Mouse (Mus musculus) G1E-ER4 (cell line): ENCODE data around the gene Dnajc12. TPM values are rescaled to one million over a fixed set of nuclear protein-coding genes. Genes with fewer than 3 reads are reported as not detected.

ENCODE experiments used
- GATA1 ChIP-seq: IDR thresholded peaks from one replicate; pipeline ENCODE4 v1.8.0; 2012; ENCODE audit warnings: low read length, inconsistent platforms
- polyA plus RNA-seq: library from polyadenylated mRNA; stranded (reverse); fragments of >175 nt; gene quantifications from 2 replicates; pipeline ENCODE4 v1.2.3, GENCODE M21; 2012

The Dnajc12 gene
- polyA plus RNA-seq, 1 experiment = 0.02 TPM

- TF ChIP-seq GATA1 = no peak
Measured at GRCm38 (mm10) chr10:63422736-63422992, 40.4 kb downstream of the Dnajc12 start.

DNA sequence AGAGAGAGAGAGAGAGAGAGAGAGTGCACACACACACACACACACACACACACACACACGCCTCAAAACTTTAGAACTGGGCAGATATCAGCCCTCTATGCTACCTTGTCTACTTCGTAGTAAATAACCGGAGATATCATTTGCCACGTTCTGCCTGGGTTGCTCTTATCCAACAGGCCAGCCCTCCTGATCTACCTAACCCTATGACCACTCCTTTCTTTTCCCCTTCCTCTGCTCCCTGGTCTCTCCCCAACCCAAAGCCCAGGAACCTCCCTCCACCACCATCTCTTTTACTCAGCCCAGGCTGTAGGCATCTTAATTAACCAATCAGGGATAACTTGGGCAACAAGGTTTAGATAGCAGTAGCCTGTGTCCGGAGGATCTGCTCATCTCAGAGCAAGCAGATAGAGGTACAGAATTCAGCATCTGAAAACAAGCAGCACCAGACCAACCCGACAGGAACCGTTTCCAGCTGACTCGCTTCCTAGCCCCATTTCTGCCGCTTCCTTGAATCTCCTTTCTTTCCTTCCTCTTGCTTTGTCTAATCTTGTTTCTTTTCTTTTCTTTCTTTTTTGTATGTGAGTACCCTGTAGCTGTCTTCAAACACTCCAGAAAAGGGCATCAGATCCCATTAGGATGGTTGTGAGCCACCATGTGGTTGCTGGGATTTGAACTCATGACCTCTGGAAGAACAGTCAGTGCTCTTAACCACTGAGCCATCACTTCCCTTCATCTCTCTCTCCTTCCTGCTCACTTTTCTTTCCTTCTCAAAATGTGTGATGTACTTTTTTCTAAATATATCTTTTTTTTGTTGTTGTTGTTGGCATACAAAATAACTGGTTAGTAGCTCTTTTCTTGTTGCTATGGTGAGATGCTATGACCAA, 41.6 kb downstream of the Dnajc12 start:
- TF ChIP-seq GATA1 = no peak

DNA sequence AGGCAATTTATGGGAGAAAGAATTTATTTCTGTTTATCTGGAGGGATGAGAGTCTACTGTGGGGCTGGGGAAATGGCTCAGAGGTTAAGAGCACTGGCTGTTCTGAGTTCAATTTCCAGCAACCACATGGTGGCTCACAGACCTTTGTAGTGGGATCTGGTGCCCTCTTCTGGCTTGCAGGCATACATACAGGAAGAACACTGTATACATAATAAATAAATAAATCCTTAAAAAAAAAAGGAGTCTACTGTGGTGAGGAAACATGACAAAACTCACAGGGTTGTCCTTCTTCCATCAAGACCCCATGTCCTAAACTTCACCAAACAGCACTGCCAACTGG, 42.2 kb downstream of the Dnajc12 start:
- TF ChIP-seq GATA1 = no peak

GRCm38 (mm10) chr10:63427146-63427545, 44.9 kb downstream of the Dnajc12 start:
- no peak for TF ChIP-seq GATA1

GRCm38 (mm10) chr10:63428243-63429022, 46.2 kb downstream of the Dnajc12 start:
- TF ChIP-seq GATA1 = no peak

DNA sequence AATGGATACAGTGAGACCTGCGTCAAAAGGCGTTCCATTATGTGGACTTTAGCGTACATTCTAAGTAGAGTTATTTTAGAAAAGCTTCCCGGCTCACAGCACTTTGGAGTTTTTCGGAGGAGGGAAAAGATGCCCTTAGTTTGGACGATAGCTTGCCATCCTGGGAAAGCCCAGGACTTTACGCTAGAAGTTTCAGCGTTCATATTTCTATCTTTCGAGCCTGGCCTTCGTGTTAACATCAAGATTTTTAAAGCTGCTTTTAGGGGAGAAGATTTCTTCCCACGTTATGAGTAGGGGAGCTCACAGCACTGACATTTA, 46.7 kb downstream of the Dnajc12 start:
- no peak for TF ChIP-seq GATA1

DNA sequence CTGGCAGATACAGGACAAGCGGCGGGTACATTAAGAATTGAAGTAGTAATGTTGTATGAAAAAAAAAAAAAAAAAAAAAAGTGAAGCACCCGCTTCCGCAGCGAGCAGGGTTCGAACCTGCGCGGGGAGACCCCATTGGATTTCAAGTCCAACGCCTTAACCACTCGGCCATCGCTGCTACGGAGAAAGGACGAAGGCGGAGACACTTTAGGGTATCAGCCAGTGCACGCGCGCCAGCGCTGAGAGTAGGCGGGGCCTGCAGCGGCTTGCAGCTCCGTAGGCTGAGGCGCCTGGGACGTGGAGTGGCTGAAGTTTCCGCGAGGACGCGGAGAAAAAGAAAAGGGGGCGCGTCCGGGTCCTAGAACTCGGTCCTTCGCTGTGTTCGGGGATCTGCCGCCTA, 47.1 kb downstream of the Dnajc12 start:
- TF ChIP-seq GATA1 = no peak

GRCm38 (mm10) chr10:63429785-63430305, 47.6 kb downstream of the Dnajc12 start, which contains the start of gene Ctnna3:
TSS of gene Ctnna3 (plus strand) at chr10:63430098.
- TF ChIP-seq GATA1 = no peak

DNA sequence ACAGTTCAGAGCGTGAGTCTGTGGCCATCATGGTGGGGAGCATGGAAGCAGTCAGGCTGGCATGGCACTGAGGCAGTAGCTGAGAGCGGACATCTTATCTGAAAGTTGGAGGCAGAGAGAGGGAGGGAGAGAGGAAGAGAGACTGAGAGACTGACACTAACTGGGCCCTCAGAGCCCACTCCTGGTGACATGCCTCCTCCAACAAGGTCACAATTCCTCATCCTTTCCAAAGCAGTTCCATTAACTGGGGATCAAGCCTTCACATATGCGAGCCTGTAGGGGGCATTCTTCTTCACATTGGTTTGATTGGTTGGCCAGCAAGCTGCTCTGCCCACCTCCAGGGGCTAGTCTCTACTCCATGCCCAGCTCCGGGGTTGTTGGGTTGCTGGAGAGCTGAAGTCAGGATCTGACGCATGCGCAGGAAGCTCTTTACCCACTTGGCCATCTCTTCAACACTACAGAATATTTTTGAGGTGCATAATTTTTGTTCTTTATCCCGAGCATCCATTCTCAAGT, 49.0 kb downstream of the Dnajc12 start:
- no peak for TF ChIP-seq GATA1

DNA sequence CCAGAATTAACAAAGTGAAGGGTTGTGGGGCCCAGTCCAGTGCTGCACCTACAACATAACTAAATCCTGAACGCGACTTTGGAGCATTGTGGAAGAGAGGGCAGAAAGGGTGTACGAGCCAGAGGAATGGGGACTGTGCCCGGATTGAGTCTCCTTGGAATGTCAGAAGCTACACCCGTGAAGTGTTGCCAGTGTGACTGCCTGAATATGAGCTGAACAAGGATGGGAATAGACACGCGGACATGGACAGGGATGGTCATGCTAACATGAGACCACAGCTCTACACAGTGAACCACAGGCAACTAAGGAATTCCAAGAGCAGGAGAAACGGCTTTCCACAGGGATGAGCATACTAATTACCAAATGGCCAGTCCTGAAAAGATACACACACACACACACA, 49.9 kb downstream of the Dnajc12 start:
- no peak for TF ChIP-seq GATA1

- TF ChIP-seq GATA1 = no peak
Measured at GRCm38 (mm10) chr10:63432887-63433286, 50.6 kb downstream of the Dnajc12 start.

DNA sequence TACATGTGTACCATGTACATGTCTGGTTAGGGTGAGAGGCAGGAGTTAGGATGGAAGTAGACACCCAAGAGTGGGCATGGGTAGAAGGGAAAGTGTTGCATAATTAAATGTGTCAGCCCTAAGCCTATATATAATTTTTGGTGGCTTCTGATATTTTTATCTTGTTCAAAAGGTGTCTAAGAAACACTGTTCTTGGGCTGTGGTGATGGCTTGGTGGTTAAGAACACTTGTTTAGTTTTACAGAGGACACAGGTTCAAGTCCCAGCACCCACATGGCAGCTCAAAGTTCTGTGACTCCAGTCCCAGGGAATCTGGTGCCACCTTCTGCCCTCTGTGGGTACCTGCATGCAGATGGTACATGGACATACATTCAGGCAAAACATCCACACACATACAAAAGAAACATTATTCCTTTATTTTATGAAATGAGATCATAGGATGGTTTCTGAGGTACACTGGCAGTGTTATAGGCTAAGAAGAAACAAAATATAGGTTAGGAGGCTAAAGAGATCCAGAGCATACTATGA, 56.6 kb downstream of the Dnajc12 start:
- no peak for TF ChIP-seq GATA1

- TF ChIP-seq GATA1 = no peak
Measured at GRCm38 (mm10) chr10:63439694-63440228, 57.5 kb downstream of the Dnajc12 start.

DNA sequence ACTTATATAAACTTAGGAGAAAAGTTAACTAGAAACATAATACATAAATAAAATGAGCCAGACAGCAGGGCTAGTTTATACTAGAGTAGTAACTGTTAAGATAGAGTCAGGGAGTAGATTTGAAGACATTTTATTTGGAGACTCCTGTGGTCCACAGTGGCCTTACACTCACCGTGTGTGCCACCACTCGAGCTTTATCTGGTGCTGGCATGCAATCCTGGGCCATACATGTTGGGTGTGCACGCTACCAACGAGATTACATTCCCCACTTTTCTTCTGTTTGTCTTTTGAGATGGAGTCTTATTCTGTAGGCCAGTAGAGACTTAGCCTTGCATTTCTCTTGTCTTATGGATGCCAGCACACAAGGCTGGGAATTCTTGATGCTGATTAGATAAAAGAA, 71.7 kb downstream of the Dnajc12 start:
- no peak for TF ChIP-seq GATA1

- TF ChIP-seq GATA1 = no peak
Measured at GRCm38 (mm10) chr10:63455110-63455878, 73.1 kb downstream of the Dnajc12 start.
